Mouse (Mus musculus) ovary, adult 2 months (tissue): ENCODE measurements around the gene Vmn1r124. TPM values are rescaled to one million over a fixed set of nuclear protein-coding genes. Genes with fewer than 3 reads are reported as not detected.

Source experiments
- polyA plus RNA-seq: library from polyadenylated mRNA; depleted of rRNA; stranded (reverse); fragments of >200 nt; gene quantifications from 2 replicates; pipeline ENCODE4 v1.2.3, GENCODE M21; 2012; rRNA removed

Gene Vmn1r124
- polyA plus RNA-seq, result not detected in 2 replicates

DNA sequence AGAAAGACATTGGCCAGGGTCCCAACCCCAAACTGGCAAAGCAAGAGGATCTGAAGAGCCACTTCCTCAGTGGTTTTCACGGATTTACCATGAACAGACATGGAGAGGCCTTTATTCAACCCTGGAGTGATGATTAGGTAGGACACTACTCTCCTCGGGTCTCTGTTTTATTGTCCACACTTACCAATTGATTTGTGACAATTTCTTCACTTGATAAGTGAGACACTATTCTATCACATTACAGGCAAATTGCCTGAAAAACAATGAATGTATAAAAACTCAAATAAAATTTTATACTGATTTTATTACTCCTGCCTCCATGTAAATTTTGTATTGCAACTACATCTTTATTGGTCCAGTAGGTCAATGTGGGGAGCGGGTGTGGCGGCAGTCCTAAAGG lies at the start of gene Vmn1r124:
Vmn1r124 (minus strand) TSS at position 101 of the 400 bp plus-strand sequence.

DNA sequence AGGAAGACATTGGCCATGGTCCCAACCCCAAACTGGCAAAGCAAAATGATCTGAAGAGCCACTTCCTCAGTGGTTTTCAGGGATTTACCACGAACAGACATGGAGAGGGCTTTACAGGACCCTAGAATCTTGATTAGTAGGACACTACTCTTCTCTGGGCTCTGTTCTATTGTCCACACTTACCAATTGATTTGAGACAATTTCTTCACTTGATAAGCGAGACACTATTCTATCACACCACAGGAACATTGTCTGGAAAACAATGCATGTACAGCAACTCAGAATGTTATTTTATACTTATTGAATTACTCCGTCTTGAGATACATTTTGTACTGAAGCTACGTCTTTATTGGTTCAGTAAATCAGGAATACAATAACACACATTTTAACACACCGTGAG lies 41.0 kb upstream of the Vmn1r124 start, which contains the start of gene Vmn1r126:
Vmn1r126 (minus strand) TSS at position 101 of the 400 bp plus-strand sequence.

DNA sequence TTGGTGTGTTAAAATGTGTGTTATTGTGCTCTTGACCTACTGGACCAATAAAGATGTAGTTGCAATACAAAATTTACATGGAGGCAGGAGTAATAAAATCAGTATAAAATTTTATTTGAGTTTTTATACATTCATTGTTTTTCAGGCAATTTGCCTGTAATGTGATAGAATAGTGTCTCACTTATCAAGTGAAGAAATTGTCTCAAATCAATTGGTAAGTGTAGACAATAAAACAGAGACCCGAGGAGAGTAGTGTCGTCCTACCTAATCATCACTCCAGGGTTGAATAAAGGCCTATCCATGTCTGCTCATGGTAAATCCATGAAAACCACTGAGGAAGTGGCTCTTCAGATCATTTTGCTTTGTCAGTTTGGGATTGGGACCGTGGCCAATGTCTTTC lies 11.5 kb upstream of the Vmn1r124 start, which contains the start of gene Vmn1r125:
Vmn1r125 (plus strand) TSS at position 301 of the 400 bp plus-strand sequence.

Other genes with a start within 250 kb of the Vmn1r124 start
- gene Vmn1r119, start 248.2 kb downstream of the Vmn1r124 start, polyA plus RNA-seq, result not detected in 2 replicates
- not detected in 2 replicates for gene Vmn1r120, start 206.8 kb downstream of the Vmn1r124 start, polyA plus RNA-seq
- not detected in 2 replicates for gene Vmn1r121, start 162.1 kb downstream of the Vmn1r124 start, polyA plus RNA-seq
- not detected in 2 replicates for gene Vmn1r122, start 126.5 kb downstream of the Vmn1r124 start, polyA plus RNA-seq
- gene Vmn1r123, start 98.4 kb downstream of the Vmn1r124 start, polyA plus RNA-seq, result not detected in 2 replicates
- gene Gm5157, start 70.2 kb downstream of the Vmn1r124 start, polyA plus RNA-seq, result not detected in 2 replicates
- gene Vmn1r125, start 11.6 kb upstream of the Vmn1r124 start, polyA plus RNA-seq, result not detected in 2 replicates
- gene Vmn1r126, start 40.9 kb upstream of the Vmn1r124 start, polyA plus RNA-seq, result not detected in 2 replicates
- gene Vmn1r127, start 59.2 kb upstream of the Vmn1r124 start, polyA plus RNA-seq, result not detected in 2 replicates
- gene Vmn1r128, start 88.8 kb upstream of the Vmn1r124 start, polyA plus RNA-seq, result not detected in 2 replicates
- not detected in 2 replicates for gene Vmn1r129, start 100.7 kb upstream of the Vmn1r124 start, polyA plus RNA-seq
- not detected in 2 replicates for gene Gm6882, start 172.1 kb upstream of the Vmn1r124 start, polyA plus RNA-seq